In genomic region chr5:148812016-148812415, GRCm38 (mm10) we compare ENCODE assay signal across 9 mouse cellular contexts.
DNase-seq lines count a peak whose midpoint lies in the region; ATAC-seq lines count a peak whose summit lies in the region.
"Had no signal": no experiment of that assay in that cellular context is flagged by ENCODE, and none has a peak within 500 bp of the region (broad histone marks: within the 10 kb centered on the region; RNA-seq: fewer than 3 reads in every experiment).

No protein-coding gene starts in this region.

- no peak overlapping the region for H3K4me3 ChIP-seq in kidney, embryonic 16.5 days (ENCODE audit: low read length)
- H3K4me3 ChIP-seq in hindbrain, embryonic 16.5 days (ENCODE audit: low read length) = no peak overlapping the region

- H3K9ac ChIP-seq in kidney, embryonic 16.5 days (replicated peaks; ENCODE audit: low read length) = no peak overlapping the region
- no peak overlapping the region for H3K9ac ChIP-seq in hindbrain, embryonic 16.5 days (ENCODE audit: low read depth, low read length)

- DNase-seq in kidney, adult 11 months = peak; percentile 33
- peak; percentile 59 for DNase-seq in adrenal gland, adult 2 months
- DNase-seq in embryo, embryonic 11.5 days (ENCODE audit: low read depth, low spot score) = peak; percentile 65
- DNase-seq in left cerebral cortex, adult 18-20 months (ENCODE audit: low spot score in 2 of 2) = peak; percentile 59 to 76
- DNase-seq in spleen, postnatal 4 days (ENCODE audit: low spot score in 2 of 2) = peak; percentile 71 to 91

- H3K27ac ChIP-seq in kidney, embryonic 16.5 days (ENCODE audit: low read length) = no peak overlapping the region
- no peak overlapping the region for H3K27ac ChIP-seq in hindbrain, embryonic 16.5 days (ENCODE audit: low read depth, low read length)
- H3K27ac ChIP-seq: macrophage had no signal

- no peaks in the 10 kb centered on the region; the same call in 1 of the 2 replicates for H3K9me3 ChIP-seq in kidney, embryonic 16.5 days (ENCODE audit: low read length)
- H3K9me3 ChIP-seq in hindbrain, embryonic 16.5 days (ENCODE audit: control insufficient read depth, low read length) = no peaks in the 10 kb centered on the region

- H3K4me1 ChIP-seq in kidney, embryonic 16.5 days (ENCODE audit: insufficient read depth, low read length) = peaks cover 11% of the 10 kb centered on the region
- peaks cover 3% of the 10 kb centered on the region; the same call in 1 of the 2 replicates for H3K4me1 ChIP-seq in hindbrain, embryonic 16.5 days (ENCODE audit: control insufficient read depth, insufficient read depth, low read depth, low read length)

- ATAC-seq in kidney, embryonic 16.5 days (ENCODE audit: low FRiP score, low TSS enrichment) = no peak
- 0 out of 2 replicates have a peak, but pooled peaks have one; percentile 20 for ATAC-seq in hindbrain, embryonic 16.5 days
- peak; percentile 68 for ATAC-seq in megakaryocyte-erythroid progenitor cell, adult 5-6 weeks (replicated peaks; ENCODE audit: low FRiP score, low TSS enrichment, poor library complexity, severe bottlenecking)

- 12% methylated on average over 13 of the region's 13 CpGs for WGBS in kidney, embryonic 16.5 days
- WGBS in hindbrain, embryonic 16.5 days = 16% methylated on average over 13 of the region's 13 CpGs

- H3K36me3 ChIP-seq in kidney, embryonic 16.5 days (ENCODE audit: insufficient read depth, low read length) = no peaks in the 10 kb centered on the region
- H3K36me3 ChIP-seq in hindbrain, embryonic 16.5 days (ENCODE audit: control insufficient read depth, insufficient read depth, low read length) = no peaks in the 10 kb centered on the region

- H3K27me3 ChIP-seq in kidney, embryonic 16.5 days (ENCODE audit: insufficient read depth, low read length) = 0 out of 2 replicates have a peak, but pooled peaks cover 3% of the 10 kb centered on the region
- no peaks in the 10 kb centered on the region for H3K27me3 ChIP-seq in hindbrain, embryonic 16.5 days (replicated peaks; ENCODE audit: control insufficient read depth, insufficient read depth, low read length)

- H3K4me2 ChIP-seq in kidney, embryonic 16.5 days (replicated peaks; ENCODE audit: low read depth, low read length) = no peak overlapping the region
- peak overlapping the region; percentile 11; the same call in 1 of the 2 replicates for H3K4me2 ChIP-seq in hindbrain, embryonic 16.5 days (ENCODE audit: low read length)
